Comparison of ENCODE assay signal across 9 mouse cellular contexts in genomic region chr2:10152590-10152989, GRCm38 (mm10). TPM values are rescaled to one million over a fixed set of nuclear protein-coding genes. Genes with fewer than 3 reads are reported as not detected.
A peak's percentile ranks its signal among the peaks of the same experiment; 100 is the strongest.
DNase-seq lines count a peak whose midpoint lies in the region; ATAC-seq lines count a peak whose summit lies in the region.
"Had no signal": no experiment of that assay in that cellular context is flagged by ENCODE, and none has a peak within 500 bp of the region (broad histone marks: within the 10 kb centered on the region; RNA-seq: fewer than 3 reads in every experiment).

No protein-coding gene starts in this region.

- peak; percentile 54 for ATAC-seq in granulocyte monocyte progenitor cell, adult 5-6 weeks (replicated peaks; ENCODE audit: poor library complexity, severe bottlenecking)
- ATAC-seq in megakaryocyte, adult 5-6 weeks (ENCODE audit: poor library complexity, severe bottlenecking) = peak; percentile 62
- ATAC-seq in megakaryocyte-erythroid progenitor cell, adult 5-6 weeks (replicated peaks; ENCODE audit: low FRiP score, low TSS enrichment, poor library complexity, severe bottlenecking) = no peak

- peak; percentile 79 for DNase-seq in CD4-positive, CD25-positive, alpha-beta regulatory T cell, adult 2 months (ENCODE audit: low read depth, low spot score)
- peak; percentile 59 for DNase-seq in thymus, postnatal 0 days (ENCODE audit: low spot score)
- no peak for DNase-seq in gastrocnemius, postnatal 4 days (ENCODE audit: low spot score in 2 of 2)
- no peak for DNase-seq in layer of hippocampus, adult 9-10 months (ENCODE audit: low spot score)
- DNase-seq in frontal cortex, postnatal 36 days (ENCODE audit: low spot score in 2 of 2) = no peak

RNA-seq across cellular contexts. Expression of gene Itih5, which starts 0.8 kb away (rescaled TPM):
- total RNA-seq in granulocyte monocyte progenitor cell, adult 5-6 weeks (2014; fragmentation: Nextera tagmentation) = 3.6 and 5.8 TPM in 2 replicates
- 4.7 and 6.2 TPM in 2 replicates for total RNA-seq in granulocyte monocyte progenitor cell, adult 5-6 weeks (2017)
- 1.5 and 2.1 TPM in 2 replicates for total RNA-seq in megakaryocyte, adult 5-6 weeks (2015)
- total RNA-seq in megakaryocyte, adult 5-6 weeks (2017) = 2.2 and 3.5 TPM in 2 replicates
- 3.4 and 3.6 TPM in 2 replicates for polyA plus RNA-seq in thymus, postnatal 0 days (2015; fragmentation: Nextera tagmentation; extraction: Ambion mirVana)
- total RNA-seq in gastrocnemius, postnatal 4 days (2021) = 100 to 1,000 TPM; 106 to 122 TPM
- 0.09 and 0.84 TPM in 2 replicates for total RNA-seq in megakaryocyte-erythroid progenitor cell, adult 5-6 weeks (2014; fragmentation: Nextera tagmentation)
- 1.3 and 4.9 TPM in 2 replicates for total RNA-seq in megakaryocyte-erythroid progenitor cell, adult 5-6 weeks (2017)
- polyA plus RNA-seq: G1E had no signal

RNA-seq across cellular contexts. Expression of gene Itih2, which starts 21.4 kb away (rescaled TPM):
- not detected in 2 replicates for total RNA-seq in granulocyte monocyte progenitor cell, adult 5-6 weeks (2014; fragmentation: Nextera tagmentation)
- total RNA-seq in granulocyte monocyte progenitor cell, adult 5-6 weeks (2017) = not detected in 2 replicates
- not detected in 2 replicates for total RNA-seq in megakaryocyte, adult 5-6 weeks (2015)
- not detected in 2 replicates for total RNA-seq in megakaryocyte, adult 5-6 weeks (2017)
- polyA plus RNA-seq in thymus, postnatal 0 days (2015; fragmentation: Nextera tagmentation; extraction: Ambion mirVana) = 0.12 and 0.14 TPM in 2 replicates
- total RNA-seq in gastrocnemius, postnatal 4 days (2021) = 1 to 10 TPM in 1 of 2 experiments, under 1 TPM in 1; 0.66 to 4.1 TPM
- total RNA-seq in megakaryocyte-erythroid progenitor cell, adult 5-6 weeks (2014; fragmentation: Nextera tagmentation) = not detected in 2 replicates
- total RNA-seq in megakaryocyte-erythroid progenitor cell, adult 5-6 weeks (2017) = not detected in 2 replicates
- polyA plus RNA-seq: G1E had no signal

Comparison
In these comparisons a context has a peak if more than half of its experiments do, and no peak if none do; other contexts are left out.
1. DNase-seq: peak in CD4-positive, CD25-positive, alpha-beta regulatory T cell, adult 2 months (single experiment) and thymus, postnatal 0 days (single experiment); none in gastrocnemius, postnatal 4 days (0 of 2), layer of hippocampus, adult 9-10 months (single experiment) and frontal cortex, postnatal 36 days (0 of 2).
2. RNA of gene Itih5, which starts 0.8 kb away (total RNA-seq): 106 to 122 TPM in gastrocnemius, postnatal 4 days; 3.6 to 6.2 TPM in granulocyte monocyte progenitor cell, adult 5-6 weeks, 1.5 to 3.5 TPM in megakaryocyte, adult 5-6 weeks and 0.09 to 4.9 TPM in megakaryocyte-erythroid progenitor cell, adult 5-6 weeks; every median in the first group is over 10 times any median in the second.